Mouse (Mus musculus) urinary bladder, postnatal 14 days (tissue): Measurements from ENCODE around the gene Sgpl1.
"Not testable (repeated sequence)": the region's sequence is repeated elsewhere in the genome, so short reads cannot be mapped to it uniquely, and the experiment has no call there.

ENCODE experiments used
- DNase-seq: peaks from one replicate; pipeline ENCODE4 v3.0.0; 2021; ENCODE audit warnings: low spot score

Sgpl1 gene

GRCm38 (mm10) chr10:61155611-61156010 lies 8.1 kb upstream of the Sgpl1 start:
- DNase-seq = no peak

GRCm38 (mm10) chr10:61152131-61152530 lies 4.6 kb upstream of the Sgpl1 start:
- DNase-seq = no peak

GRCm38 (mm10) chr10:61150616-61151015 lies 3.1 kb upstream of the Sgpl1 start:
- peak; percentile 66 for DNase-seq

- no peak for DNase-seq
Observed at GRCm38 (mm10) chr10:61149476-61149875, 2.0 kb upstream of the Sgpl1 start.

- no peak for DNase-seq
Observed at GRCm38 (mm10) chr10:61146807-61147156, 721 bp downstream of the Sgpl1 start.

GRCm38 (mm10) chr10:61146119-61146806 lies 1.2 kb downstream of the Sgpl1 start:
- peak; percentile 53 for DNase-seq

GRCm38 (mm10) chr10:61145766-61146118 lies 1.8 kb downstream of the Sgpl1 start:
- no peak for DNase-seq

GRCm38 (mm10) chr10:61143343-61143742 lies 4.2 kb downstream of the Sgpl1 start:
- DNase-seq = no peak

- no peak for DNase-seq
Observed at GRCm38 (mm10) chr10:61137567-61137966, 9.9 kb downstream of the Sgpl1 start.

- DNase-seq = no peak
Observed at GRCm38 (mm10) chr10:61135226-61135839, 12.2 kb downstream of the Sgpl1 start.

GRCm38 (mm10) chr10:61134041-61134440 lies 13.5 kb downstream of the Sgpl1 start:
- DNase-seq = no peak

GRCm38 (mm10) chr10:61130959-61131358 lies 16.5 kb downstream of the Sgpl1 start:
- no peak for DNase-seq

- no peak for DNase-seq
Observed at GRCm38 (mm10) chr10:61128701-61129365, 18.7 kb downstream of the Sgpl1 start.

GRCm38 (mm10) chr10:61124462-61124861 lies 23.0 kb downstream of the Sgpl1 start:
- no peak for DNase-seq

GRCm38 (mm10) chr10:61123276-61123913 lies 24.1 kb downstream of the Sgpl1 start:
- no peak for DNase-seq

- DNase-seq = not testable (repeated sequence)
Observed at GRCm38 (mm10) chr10:61121732-61122131, 25.8 kb downstream of the Sgpl1 start.

GRCm38 (mm10) chr10:61114246-61114720 lies 33.2 kb downstream of the Sgpl1 start:
- no peak for DNase-seq

GRCm38 (mm10) chr10:61103564-61104114 lies 43.9 kb downstream of the Sgpl1 start:
- no peak for DNase-seq

GRCm38 (mm10) chr10:61091866-61092265 lies 55.6 kb downstream of the Sgpl1 start:
- no peak for DNase-seq

- peak; percentile 69 for DNase-seq
Observed at GRCm38 (mm10) chr10:61089170-61090142, 58.0 kb downstream of the Sgpl1 start, which contains the start of gene Pcbd1. Gene Pcbd1, plus strand, starts transcription at chr10:61089331.

- no peak for DNase-seq
Observed at GRCm38 (mm10) chr10:61088468-61088867, 59.0 kb downstream of the Sgpl1 start.
